Mouse (Mus musculus): Measurements from ENCODE around the gene Akna.

DNA sequence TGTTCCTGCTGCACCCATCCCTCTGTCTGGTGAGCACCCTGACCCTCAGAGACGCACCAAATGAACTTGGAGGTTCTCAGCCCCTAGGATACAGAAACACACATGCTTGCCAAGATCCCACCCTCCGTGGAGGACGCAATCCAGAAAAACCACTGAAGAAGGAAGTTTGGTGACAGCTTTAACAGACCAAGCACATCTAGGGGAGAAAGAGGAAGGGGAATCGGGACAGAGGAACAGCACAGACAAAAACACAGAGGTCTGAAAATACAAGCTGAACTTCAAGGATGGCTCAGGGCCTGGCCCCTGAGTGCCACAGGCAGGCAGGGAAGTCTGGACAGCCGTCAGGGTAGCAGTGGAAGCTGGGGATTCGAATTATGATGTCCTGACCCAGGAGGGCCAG, 1.5 kb downstream of the Akna start:
- no peak for TF ChIP-seq POLR2A (IDR thresholded peaks at IDR 0.05; ENCODE audit: low read depth, low read length)
- TF ChIP-seq CTCF (conservative IDR thresholded peaks at IDR 0.05 in 1 of 2, IDR thresholded peaks at IDR 0.05 in 1 of 2; ENCODE audit: low read depth in 2 of 2, low read length in 2 of 2): no peak
- TF ChIP-seq RCOR1 (conservative IDR thresholded peaks at IDR 0.05; ENCODE audit: low read depth, low read length): no peak
- no peak for TF ChIP-seq UBTF (IDR thresholded peaks at IDR 0.05; ENCODE audit: low read depth, low read length)
- TF ChIP-seq SMC3 (IDR thresholded peaks at IDR 0.05; ENCODE audit: low read depth, low read length): no peak
- no peak for TF ChIP-seq E2F4 (IDR thresholded peaks at IDR 0.05; ENCODE audit: insufficient replicate concordance, low read depth, low read length)
- TF ChIP-seq EP300 (IDR thresholded peaks at IDR 0.05; ENCODE audit: low read length): no peak

Measured in CH12.LX (cell line).